Mouse (Mus musculus) olfactory bulb, adult 2 months (tissue): ENCODE data around the gene Hist1h2ad.

Experiments
- CTCF ChIP-seq: fragments of 200-500 bp; IDR thresholded peaks from 2 replicates; pipeline ENCODE4 v1.5.1; 2012; ENCODE audit warnings: low read depth, mild to moderate bottlenecking, low read length, moderate library complexity; ENCODE audit not compliant: insufficient read depth
- POLR2A ChIP-seq: fragments of 200-500 bp; IDR thresholded peaks from 2 replicates; pipeline ENCODE4 v1.6.1; 2012; ENCODE audit warnings: mild to moderate bottlenecking, low read depth, low read length, moderate library complexity; ENCODE audit not compliant: insufficient read depth

DNA sequence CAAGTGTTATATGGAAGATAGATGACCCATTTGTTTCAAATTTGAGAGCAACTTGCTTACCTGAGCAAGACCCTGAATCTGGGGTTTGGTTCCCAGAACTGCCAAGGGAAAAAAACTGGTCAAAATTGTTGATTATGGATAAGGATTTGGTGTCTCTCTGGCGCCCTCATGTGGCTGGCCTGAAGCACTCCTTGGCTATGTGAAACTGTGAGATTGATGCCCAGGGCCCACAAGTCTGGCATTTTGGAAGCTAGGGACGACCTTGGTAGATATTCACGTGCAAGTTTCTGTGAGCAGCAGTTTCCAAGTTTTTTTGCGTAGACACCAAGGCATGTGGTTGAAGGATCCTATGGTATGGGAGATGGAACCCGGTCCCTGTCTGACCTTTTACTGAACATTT is 49.5 kb upstream of the Hist1h2ad start:
- peak; percentile 61 for TF ChIP-seq CTCF
- no peak for TF ChIP-seq POLR2A
